Mouse (Mus musculus): ENCODE data around the gene Rab43. TPM values are rescaled to one million over a fixed set of nuclear protein-coding genes. Genes with fewer than 3 reads are reported as not detected.
A peak's percentile ranks its signal among the peaks of the same experiment; 100 is the strongest.

Rab43 gene
- polyA plus RNA-seq, 1 experiment from 2014 or later: 12.5 TPM

GRCm38 (mm10) chr6:87791826-87792225 lies 20.1 kb downstream of the Rab43 start:
- Histone ChIP-seq H3K4me3 (ENCODE audit: low read depth, low read length) (no peak overlapping the region), H3K36me3 (ENCODE audit: insufficient read depth) (peaks cover 24% of the 10 kb centered on the region), H3K9me3 (ENCODE audit: low read depth, low read length) (no peaks in the 10 kb centered on the region), H3K4me1 (ENCODE audit: insufficient read depth) (peaks cover 7% of the 10 kb centered on the region; the same call in 1 of the 2 replicates), H3K27ac (ENCODE audit: low read depth) (no peak overlapping the region), H3K9ac (no peak overlapping the region), H3K27me3 (ENCODE audit: insufficient read depth, low read length) (no peaks in the 10 kb centered on the region), H3K4me2 (no peak overlapping the region)
- WGBS: 94% methylated on average over 5 of the region's 5 CpGs
- ATAC-seq (ENCODE audit: insufficient read depth): no peak
- no peak for DNase-seq
- TF ChIP-seq CTCF (IDR thresholded peaks at IDR 0.05; ENCODE audit: low read depth): no peak

GRCm38 (mm10) chr6:87790779-87791480 lies 21.0 kb downstream of the Rab43 start:
- TF ChIP-seq CTCF (IDR thresholded peaks at IDR 0.05; ENCODE audit: low read depth): no peak
- no peaks in the 10 kb centered on the region for H3K9me3 ChIP-seq (ENCODE audit: low read depth, low read length)
- DNase-seq (no peak), ATAC-seq (ENCODE audit: insufficient read depth) (peak; percentile 62)
- H3K27ac ChIP-seq (ENCODE audit: low read depth): no peak overlapping the region; the same call in 1 of the 2 replicates
- no peaks in the 10 kb centered on the region for H3K27me3 ChIP-seq (ENCODE audit: insufficient read depth, low read length)
- H3K9ac ChIP-seq: no peak overlapping the region
- 70% methylated on average over 7 of the region's 7 CpGs for WGBS
- no peak overlapping the region for H3K4me3 ChIP-seq (ENCODE audit: low read depth, low read length)
- peaks cover 24% of the 10 kb centered on the region for H3K36me3 ChIP-seq (ENCODE audit: insufficient read depth)
- H3K4me2 ChIP-seq: no peak overlapping the region
- H3K4me1 ChIP-seq (ENCODE audit: insufficient read depth): peaks cover 7% of the 10 kb centered on the region; the same call in 1 of the 2 replicates

GRCm38 (mm10) chr6:87789791-87790190 lies 22.2 kb downstream of the Rab43 start:
- no peak overlapping the region for H3K4me3 ChIP-seq (ENCODE audit: low read depth, low read length)
- no peak for TF ChIP-seq CTCF (IDR thresholded peaks at IDR 0.05; ENCODE audit: low read depth)
- no peak overlapping the region for H3K27ac ChIP-seq (ENCODE audit: low read depth)
- no peaks in the 10 kb centered on the region for H3K27me3 ChIP-seq (ENCODE audit: insufficient read depth, low read length)
- DNase-seq (no peak), ATAC-seq (ENCODE audit: insufficient read depth) (no peak)
- no peak overlapping the region for H3K4me2 ChIP-seq
- no peaks in the 10 kb centered on the region for H3K9me3 ChIP-seq (ENCODE audit: low read depth, low read length)
- peaks cover 24% of the 10 kb centered on the region for H3K36me3 ChIP-seq (ENCODE audit: insufficient read depth)
- no peak overlapping the region for H3K9ac ChIP-seq
- peaks cover 7% of the 10 kb centered on the region; the same call in 1 of the 2 replicates for H3K4me1 ChIP-seq (ENCODE audit: insufficient read depth)
- 86% methylated on average over 6 of the region's 6 CpGs for WGBS

GRCm38 (mm10) chr6:87788896-87789587 lies 22.9 kb downstream of the Rab43 start:
- H3K4me2 ChIP-seq: no peak overlapping the region
- TF ChIP-seq CTCF (IDR thresholded peaks at IDR 0.05; ENCODE audit: low read depth): no peak
- peaks cover 7% of the 10 kb centered on the region; the same call in 1 of the 2 replicates for H3K4me1 ChIP-seq (ENCODE audit: insufficient read depth)
- no peak overlapping the region for H3K4me3 ChIP-seq (ENCODE audit: low read depth, low read length)
- H3K27ac ChIP-seq (ENCODE audit: low read depth): peak overlapping the region; percentile 10
- no peaks in the 10 kb centered on the region for H3K27me3 ChIP-seq (ENCODE audit: insufficient read depth, low read length)
- no peak overlapping the region for H3K9ac ChIP-seq
- WGBS: 33% methylated on average over 5 of the region's 5 CpGs
- H3K36me3 ChIP-seq (ENCODE audit: insufficient read depth): peaks cover 24% of the 10 kb centered on the region
- ATAC-seq (ENCODE audit: insufficient read depth) (peak; percentile 47; the same call in 1 of the 2 replicates), DNase-seq (peak; percentile 70)
- no peaks in the 10 kb centered on the region for H3K9me3 ChIP-seq (ENCODE audit: low read depth, low read length)

GRCm38 (mm10) chr6:87788266-87788895 lies 23.6 kb downstream of the Rab43 start:
- Histone ChIP-seq H3K36me3 (ENCODE audit: insufficient read depth) (peaks cover 18% of the 10 kb centered on the region), H3K4me3 (ENCODE audit: low read depth, low read length) (no peak overlapping the region), H3K27me3 (ENCODE audit: insufficient read depth, low read length) (no peaks in the 10 kb centered on the region), H3K4me2 (no peak overlapping the region), H3K9ac (no peak overlapping the region), H3K27ac (ENCODE audit: low read depth) (no peak overlapping the region), H3K9me3 (ENCODE audit: low read depth, low read length) (no peaks in the 10 kb centered on the region), H3K4me1 (ENCODE audit: insufficient read depth) (peaks cover 7% of the 10 kb centered on the region; the same call in 1 of the 2 replicates)
- DNase-seq (no peak), ATAC-seq (ENCODE audit: insufficient read depth) (no peak)
- 81% methylated on average over 9 of the region's 9 CpGs for WGBS
- TF ChIP-seq CTCF (IDR thresholded peaks at IDR 0.05; ENCODE audit: low read depth): no peak

- no peaks in the 10 kb centered on the region for H3K27me3 ChIP-seq (ENCODE audit: insufficient read depth, low read length)
- no peak for DNase-seq
- 74% methylated on average over 6 of the region's 6 CpGs for WGBS
These were observed 24.7 kb downstream of the Rab43 start for GRCm38 (mm10) chr6:87787108-87787890.

More at GRCm38 (mm10) chr6:87787108-87787890, 24.7 kb downstream of the Rab43 start:
- no peak for TF ChIP-seq CTCF (IDR thresholded peaks at IDR 0.05; ENCODE audit: low read depth)
- no peak for ATAC-seq (ENCODE audit: insufficient read depth)
- Histone ChIP-seq H3K27ac (ENCODE audit: low read depth) (no peak overlapping the region), H3K4me1 (ENCODE audit: insufficient read depth) (peaks cover 7% of the 10 kb centered on the region; the same call in 1 of the 2 replicates), H3K9me3 (ENCODE audit: low read depth, low read length) (no peaks in the 10 kb centered on the region), H3K4me3 (ENCODE audit: low read depth, low read length) (no peak overlapping the region), H3K36me3 (ENCODE audit: insufficient read depth) (peaks cover 7% of the 10 kb centered on the region), H3K4me2 (no peak overlapping the region), H3K9ac (no peak overlapping the region)
